Mouse (Mus musculus) layer of hippocampus, postnatal 25 days (tissue): ENCODE results near the gene Adgra3. TPM values are rescaled to one million over a fixed set of nuclear protein-coding genes. Genes with fewer than 3 reads are reported as not detected.

Experiments used
- DNase-seq, 2 experiments: peaks; one replicate each; pipeline ENCODE4 v3.0.0; 2022; ENCODE audit warnings: mixed read lengths in 2 of 2, low spot score in 1 of 2; ENCODE audit errors: extremely low spot score in 1 of 2
- total RNA-seq, 2 experiments: library from RNA; stranded (reverse); gene quantifications; 2 replicates each; pipeline ENCODE4 v1.2.3; 2021

Adgra3 gene
- total RNA-seq, 2 experiments from 2014 or later, result 17.6 to 27.0 TPM

DNA sequence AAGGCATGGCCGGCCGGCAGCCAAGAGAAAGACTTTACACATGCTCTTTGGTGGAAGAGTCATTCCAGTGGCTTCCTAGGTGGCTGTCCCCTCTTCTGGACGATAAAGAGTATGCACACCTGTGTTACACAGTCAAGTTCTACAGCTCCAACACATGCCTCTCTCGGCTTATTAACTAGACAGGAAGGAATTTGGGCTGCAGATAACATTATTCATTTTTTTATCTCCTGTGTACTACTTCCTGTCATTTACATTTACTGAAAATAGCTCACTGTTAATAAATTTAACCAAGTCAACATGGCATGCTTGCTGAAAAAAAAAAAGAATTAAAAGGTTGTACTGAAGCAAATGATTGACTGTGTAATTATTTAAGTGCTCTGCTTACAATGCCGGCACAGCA lies 78.1 kb downstream of the Adgra3 start:
- no peak for DNase-seq

DNA sequence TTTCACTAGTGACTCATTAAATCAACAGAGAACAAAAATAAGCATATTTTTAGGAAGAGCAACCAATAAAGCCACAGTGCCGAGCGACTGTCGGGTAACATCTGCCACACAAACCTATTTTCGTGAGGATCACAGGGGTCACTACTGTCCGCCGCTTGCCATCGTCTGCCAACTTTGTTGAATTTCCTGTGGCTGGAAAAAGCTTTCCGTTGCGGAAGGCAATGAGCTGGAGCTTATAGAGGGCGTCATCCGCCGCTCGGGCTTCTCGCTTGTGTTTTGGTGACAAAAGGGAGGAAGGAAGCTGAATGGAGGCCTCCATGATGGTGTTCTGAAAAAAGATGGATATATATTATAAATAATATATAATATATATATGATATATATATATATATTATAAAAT lies 79.6 kb downstream of the Adgra3 start:
- DNase-seq, result no peak

DNA sequence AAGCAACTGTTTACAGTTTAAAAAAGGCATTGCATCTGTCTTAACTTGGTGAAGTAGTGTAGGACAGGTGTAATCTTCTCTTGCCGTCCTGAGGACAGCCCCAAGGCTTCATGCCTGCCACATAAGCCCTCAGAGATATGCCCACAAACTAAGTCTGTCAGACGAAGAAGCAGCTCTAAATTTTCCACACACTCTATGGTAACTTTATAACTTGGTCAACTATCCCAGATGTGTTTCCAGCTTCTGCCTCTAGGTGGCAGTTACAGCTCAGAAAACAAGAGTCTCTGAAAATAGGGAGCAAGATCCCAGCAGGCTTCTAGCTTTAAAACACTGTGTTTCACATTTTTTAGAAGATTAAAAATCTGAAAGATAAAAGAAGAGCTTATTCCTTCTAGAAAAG lies 82.8 kb downstream of the Adgra3 start:
- DNase-seq, result peak; percentile 54 to 90

DNA sequence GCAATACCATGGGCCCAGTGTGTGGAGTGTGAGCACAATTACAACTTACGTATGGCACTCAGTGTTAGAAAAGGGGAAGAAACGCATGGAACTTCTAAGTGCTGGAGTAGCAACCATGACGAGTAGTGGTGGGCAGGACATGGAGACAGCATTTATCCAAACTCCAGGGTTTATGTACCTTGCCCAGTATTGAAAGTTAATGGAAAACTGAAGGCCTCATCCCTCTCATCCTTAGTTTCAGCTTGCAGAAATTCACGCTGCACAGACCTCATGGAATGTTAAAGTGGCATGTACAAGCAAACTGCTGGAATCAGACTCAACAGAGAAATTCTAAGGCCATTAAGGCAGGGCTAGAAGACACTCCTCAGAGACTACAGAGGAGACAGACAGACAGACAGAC lies 84.6 kb downstream of the Adgra3 start:
- no peak for DNase-seq

DNA sequence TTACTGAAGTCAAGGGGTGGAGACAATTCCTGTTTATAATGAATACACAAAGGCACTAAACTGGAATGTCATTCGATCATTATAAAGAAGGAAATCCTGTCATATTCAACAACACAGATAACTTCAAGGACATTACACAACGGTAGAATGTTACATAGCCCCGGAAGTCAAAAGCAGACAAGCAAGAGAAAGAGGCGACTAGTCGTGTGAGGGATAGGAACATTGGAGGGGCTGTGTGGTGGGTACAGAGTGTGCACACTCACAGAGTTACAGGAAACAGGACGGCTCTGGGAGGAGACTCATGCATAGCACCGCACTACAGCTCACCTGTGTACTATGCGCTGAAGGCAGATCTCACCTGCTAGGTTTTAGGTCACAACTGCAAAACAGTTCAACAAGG lies 89.1 kb downstream of the Adgra3 start:
- no peak for DNase-seq

DNA sequence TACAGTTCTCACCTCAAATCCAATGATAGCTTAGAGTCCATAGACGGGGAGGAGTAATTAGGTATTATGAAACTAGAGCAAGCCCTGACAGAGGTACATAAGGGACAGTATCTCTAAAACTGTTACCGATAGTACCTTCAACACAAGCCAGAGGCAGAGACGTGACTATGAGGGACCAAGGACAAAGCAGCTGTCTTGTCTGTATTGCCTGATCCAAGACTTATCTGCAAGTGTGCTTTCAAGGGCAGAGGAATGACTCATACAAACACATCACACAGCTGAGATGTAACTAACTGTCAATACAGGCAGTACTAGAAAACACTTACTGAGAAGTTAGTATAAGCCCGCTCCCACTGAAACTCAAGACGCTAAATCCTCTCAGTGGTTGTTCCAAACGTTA lies 91.1 kb downstream of the Adgra3 start:
- no peak for DNase-seq

DNA sequence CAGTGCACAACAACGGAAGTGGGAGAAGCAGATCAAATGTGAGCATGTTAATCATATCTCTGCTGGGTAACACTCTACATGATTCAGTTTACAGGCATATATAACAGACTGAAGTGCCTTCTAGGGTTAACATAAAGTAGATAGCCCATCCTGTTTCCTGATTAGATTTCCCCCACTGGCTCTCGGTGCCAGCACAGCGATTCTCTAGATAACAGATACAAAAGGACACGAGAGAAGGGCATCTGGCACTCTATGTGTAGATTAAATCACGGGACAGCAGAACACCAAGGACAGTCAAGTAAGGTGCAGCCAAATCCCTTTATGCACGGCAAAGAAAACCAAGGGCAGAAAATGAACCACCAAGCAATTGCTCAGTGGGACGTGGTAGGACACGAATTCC lies 93.0 kb downstream of the Adgra3 start:
- no peak for DNase-seq

DNA sequence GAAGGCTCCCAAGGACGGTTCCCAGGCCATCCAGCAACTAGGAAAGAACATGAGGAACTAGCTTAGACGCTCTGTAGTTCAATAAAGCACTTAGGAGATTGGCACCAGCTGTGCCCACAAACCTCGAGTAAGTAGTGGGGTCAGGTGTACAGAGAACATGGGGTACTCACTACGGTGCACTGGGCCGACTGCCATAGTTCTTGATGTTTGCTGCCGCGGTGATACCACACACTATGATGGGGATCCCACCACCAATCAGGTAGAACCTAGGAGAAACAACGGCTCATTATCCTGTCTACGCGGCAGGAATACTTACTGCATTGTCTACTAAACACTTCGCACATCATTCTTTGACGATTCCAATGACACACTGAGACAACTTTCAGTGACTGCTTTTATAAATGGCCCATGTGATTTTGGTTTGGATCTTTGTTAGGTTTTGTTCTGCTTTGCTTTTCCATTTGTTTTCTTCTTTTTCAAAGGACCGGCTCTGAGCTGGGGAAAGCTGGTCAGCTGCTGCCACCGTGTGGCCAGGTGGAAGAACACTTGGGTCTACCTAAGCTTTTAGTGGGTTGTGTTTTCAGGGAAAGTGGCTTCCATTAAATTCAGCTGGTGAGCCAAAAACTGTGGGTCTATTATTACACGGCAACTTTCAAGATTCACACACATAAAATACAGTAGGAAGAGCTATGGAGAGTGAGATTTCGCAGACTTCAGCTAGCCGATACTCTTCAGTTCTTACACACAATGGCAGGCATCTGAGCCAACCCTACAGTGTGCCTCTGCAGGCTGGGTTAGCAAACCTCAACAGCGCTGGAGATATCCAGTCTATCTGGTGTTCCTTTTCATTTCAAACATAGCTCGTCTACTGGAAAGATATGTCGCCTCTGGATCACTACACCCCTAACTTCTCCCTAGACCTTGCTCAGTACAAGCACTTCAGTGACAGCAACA lies 97.1 kb downstream of the Adgra3 start:
- peak; percentile 34 to 78 for DNase-seq

DNA sequence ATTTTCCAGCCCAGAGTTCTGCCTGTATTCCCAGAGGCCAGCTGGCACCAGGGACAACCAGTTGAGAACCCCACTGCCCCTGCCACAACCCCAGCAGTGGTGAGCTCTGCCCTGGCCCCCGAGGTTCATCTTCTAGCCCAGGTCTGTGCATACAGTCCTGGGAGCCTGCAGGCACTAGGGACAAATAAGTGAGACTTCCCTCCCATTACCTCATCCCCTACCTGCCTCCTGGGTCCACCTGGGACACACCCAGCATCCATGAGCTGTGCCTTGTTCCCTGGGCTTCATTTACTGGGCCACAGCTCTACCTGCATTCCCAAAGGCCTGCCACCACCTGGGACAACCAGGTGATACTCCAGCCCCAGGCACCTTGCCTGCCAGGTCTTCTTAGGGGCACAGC lies 122.5 kb downstream of the Adgra3 start:
- no peak for DNase-seq

DNA sequence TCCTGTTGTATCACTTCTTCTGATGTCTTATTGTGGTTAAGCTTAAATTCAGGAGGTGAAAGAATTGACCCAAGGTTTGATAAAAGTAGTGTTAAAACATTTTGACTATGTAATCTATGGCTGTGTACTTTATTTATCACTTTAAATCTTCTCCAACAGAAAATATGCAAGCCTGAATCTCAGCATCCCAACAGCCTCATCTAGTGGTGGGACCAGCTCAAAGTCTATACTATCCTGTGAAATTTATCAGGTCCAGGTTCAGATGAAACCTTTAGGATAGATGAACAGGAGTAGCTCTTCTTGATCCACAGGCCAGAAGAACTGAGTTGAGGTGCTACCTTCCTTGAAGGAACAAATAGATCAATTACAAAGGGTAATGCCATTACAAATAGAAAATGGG lies 134.1 kb downstream of the Adgra3 start:
- no peak for DNase-seq

DNA sequence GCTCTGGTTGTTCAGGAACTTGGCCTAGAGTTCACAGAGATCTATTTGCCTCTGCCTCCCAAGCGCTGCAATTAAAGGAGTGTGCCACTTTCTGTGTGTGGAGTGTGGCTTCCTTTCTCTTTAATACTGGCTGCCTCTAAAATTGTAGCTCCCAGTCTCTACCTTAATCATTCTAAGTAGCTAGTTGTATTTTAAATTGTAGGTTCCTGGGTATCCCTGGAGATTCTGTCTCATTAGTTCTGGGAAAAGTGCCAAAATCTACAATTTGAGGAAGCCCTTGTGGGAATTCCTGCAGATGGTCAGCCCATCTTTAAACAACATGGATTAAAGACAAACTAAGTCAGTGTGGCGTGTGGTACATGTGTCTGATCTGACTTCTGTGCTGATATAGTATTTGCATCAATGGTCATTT lies 143.1 kb downstream of the Adgra3 start:
- DNase-seq, result no peak
